Mouse (Mus musculus) kidney, postnatal 10 days (tissue): ENCODE measurements at regions not wholly inside any gene's neighbourhood (a gene's known extent, or its start where the extent isn't known, plus 50 kb on each side); places are given as distances from the start of the nearest gene placed in this dataset.

Experiments used
- DNase-seq: peaks from one replicate; pipeline ENCODE4 v3.0.0; 2021; ENCODE audit warnings: mixed read lengths

- DNase-seq: peak; percentile 72
These were observed 376.4 kb downstream of the Nkx6-1 start for GRCm38 (mm10) chr5:101288358-101288757.

- DNase-seq: peak; percentile 32
These were observed 378.9 kb downstream of the Nkx6-1 start for GRCm38 (mm10) chr5:101285941-101286340.

GRCm38 (mm10) chr5:101250474-101250873, 405.0 kb downstream of the Gpat3 start:
- DNase-seq: no peak

- DNase-seq: no peak
These were observed 397.1 kb downstream of the Gpat3 start for GRCm38 (mm10) chr5:101242651-101243050.

- no peak for DNase-seq
These were observed 394.0 kb downstream of the Gpat3 start for GRCm38 (mm10) chr5:101239298-101240118.

- no peak for DNase-seq
These were observed 390.7 kb downstream of the Gpat3 start for GRCm38 (mm10) chr5:101236163-101236693.

GRCm38 (mm10) chr5:101222390-101222789, 376.9 kb downstream of the Gpat3 start:
- no peak for DNase-seq

- DNase-seq: no peak
These were observed 372.6 kb downstream of the Gpat3 start for GRCm38 (mm10) chr5:101218082-101218481.

- no peak for DNase-seq
These were observed 371.5 kb downstream of the Gpat3 start for GRCm38 (mm10) chr5:101216837-101217571.

- DNase-seq: no peak
These were observed 366.5 kb downstream of the Gpat3 start for GRCm38 (mm10) chr5:101211974-101212373.

GRCm38 (mm10) chr5:101208150-101208549, 362.6 kb downstream of the Gpat3 start:
- no peak for DNase-seq

- no peak for DNase-seq
These were observed 350.0 kb downstream of the Gpat3 start for GRCm38 (mm10) chr5:101195501-101195900.

GRCm38 (mm10) chr5:101190976-101191375, 345.5 kb downstream of the Gpat3 start:
- DNase-seq: no peak

- DNase-seq: no peak
These were observed 327.7 kb downstream of the Gpat3 start for GRCm38 (mm10) chr5:101173183-101173582.

GRCm38 (mm10) chr5:101172782-101173181, 327.3 kb downstream of the Gpat3 start:
- DNase-seq: no peak

GRCm38 (mm10) chr5:101169074-101169473, 323.6 kb downstream of the Gpat3 start:
- no peak for DNase-seq

- peak; percentile 57 for DNase-seq
These were observed 318.2 kb downstream of the Gpat3 start for GRCm38 (mm10) chr5:101163624-101164213.

- DNase-seq: peak; percentile 55
These were observed 317.6 kb downstream of the Gpat3 start for GRCm38 (mm10) chr5:101163112-101163511.

GRCm38 (mm10) chr5:101157416-101157815, 311.9 kb downstream of the Gpat3 start:
- DNase-seq: no peak

GRCm38 (mm10) chr5:101146345-101146744, 300.8 kb downstream of the Gpat3 start:
- no peak for DNase-seq

- no peak for DNase-seq
These were observed 279.5 kb downstream of the Gpat3 start for GRCm38 (mm10) chr5:101124941-101125453.

- no peak for DNase-seq
These were observed 277.4 kb downstream of the Gpat3 start for GRCm38 (mm10) chr5:101122914-101123313.
